Mouse (Mus musculus): ENCODE measurements around the gene Zfp808.
"Not testable (repeated sequence)": the region's sequence is repeated elsewhere in the genome, so short reads cannot be mapped to it uniquely, and the experiment has no call there.

Gene Zfp808

GRCm38 (mm10) chr13:62129432-62130171 is at the start of gene Zfp808:
Zfp808 (plus strand) TSS chr13:62129886.
- DNase-seq (ENCODE audit: low read depth, low spot score), result peak; percentile 57

GRCm38 (mm10) chr13:62098786-62099185 is 30.9 kb upstream of the Zfp808 start:
- not testable (repeated sequence) for DNase-seq (ENCODE audit: low read depth, low spot score)

GRCm38 (mm10) chr13:62099454-62099853 is 30.2 kb upstream of the Zfp808 start:
- DNase-seq (ENCODE audit: low read depth, low spot score), result not testable (repeated sequence)

- DNase-seq (ENCODE audit: low read depth, low spot score), result not testable (repeated sequence)
Observed at GRCm38 (mm10) chr13:62102368-62102767, 27.3 kb upstream of the Zfp808 start.

GRCm38 (mm10) chr13:62115861-62116260 is 13.8 kb upstream of the Zfp808 start:
- DNase-seq (ENCODE audit: low read depth, low spot score), result peak; percentile 9

- not testable (repeated sequence) for DNase-seq (ENCODE audit: low read depth, low spot score)
Observed at GRCm38 (mm10) chr13:62121578-62121977, 8.1 kb upstream of the Zfp808 start.

GRCm38 (mm10) chr13:62181835-62182755 is 52.4 kb downstream of the Zfp808 start:
- not testable (repeated sequence) for DNase-seq (ENCODE audit: low read depth, low spot score)

- peak; percentile 14 for DNase-seq (ENCODE audit: low read depth, low spot score)
Observed at GRCm38 (mm10) chr13:62245264-62245663, 115.6 kb downstream of the Zfp808 start.

GRCm38 (mm10) chr13:62255226-62255625 is 125.5 kb downstream of the Zfp808 start:
- not testable (repeated sequence) for DNase-seq (ENCODE audit: low read depth, low spot score)

- DNase-seq (ENCODE audit: low read depth, low spot score), result no peak
Observed at GRCm38 (mm10) chr13:62263392-62263791, 133.7 kb downstream of the Zfp808 start.

Data from 3T3-L1 (cell line).